Mouse (Mus musculus): ENCODE results near the gene Traf1. TPM values are rescaled to one million over a fixed set of nuclear protein-coding genes. Genes with fewer than 3 reads are reported as not detected.
A peak's percentile ranks its signal among the peaks of the same experiment; 100 is the strongest.

The Traf1 gene
- polyA plus RNA-seq, 1 experiment from 2014 or later, result 5.7 TPM

DNA sequence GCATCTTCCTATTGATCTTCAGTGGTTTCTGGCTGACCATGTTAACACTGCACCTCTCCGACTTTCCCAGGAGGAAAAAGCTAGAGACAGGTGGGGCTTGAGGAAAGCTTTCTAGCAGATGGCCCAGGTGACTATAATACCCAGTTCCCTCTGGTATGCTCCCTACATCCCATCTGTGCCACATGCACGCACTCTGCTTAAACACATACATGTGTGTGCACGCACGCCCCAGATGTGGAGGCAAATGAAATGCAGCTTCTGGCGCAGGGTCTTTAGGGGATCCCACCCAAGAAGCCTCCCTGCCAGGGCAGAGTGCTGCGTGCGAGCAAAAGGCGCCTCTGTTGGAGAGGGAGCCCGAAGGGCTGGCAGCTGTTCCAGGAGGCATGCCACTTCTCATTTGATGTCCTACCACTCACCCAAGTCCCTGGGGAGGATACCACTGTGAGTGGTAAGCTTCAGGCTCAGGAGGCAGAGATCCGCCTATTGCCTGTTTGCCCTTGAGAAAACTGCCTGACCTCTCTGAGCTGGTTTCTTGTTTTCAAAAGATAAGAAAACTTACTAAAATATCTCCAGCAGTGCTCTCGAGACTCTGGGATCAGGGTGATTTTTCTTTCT is 20.4 kb downstream of the Traf1 start:
- Histone ChIP-seq H3K9me3 (ENCODE audit: control insufficient read depth, low read length) (no peaks in the 10 kb centered on the region), H3K27ac (replicated peaks; ENCODE audit: low read depth, low read length) (no peak overlapping the region), H3K4me2 (ENCODE audit: low read depth, low read length) (no peak overlapping the region), H3K4me3 (ENCODE audit: low read depth, low read length) (no peak overlapping the region), H3K9ac (ENCODE audit: low read depth, low read length) (no peak overlapping the region), H3K27me3 (replicated peaks; ENCODE audit: control insufficient read depth, insufficient read depth, low read length) (0 out of 2 replicates have a peak, but pooled peaks cover 4% of the 10 kb centered on the region), H3K36me3 (ENCODE audit: control insufficient read depth, insufficient read depth, low read length) (no peaks in the 10 kb centered on the region), H3K4me1 (ENCODE audit: control insufficient read depth, insufficient read depth, low read length) (peaks cover 31% of the 10 kb centered on the region)
- ATAC-seq (ENCODE audit: low read depth) (peak; percentile 41), DNase-seq (ENCODE audit: low spot score) (peak; percentile 61)
- 30% methylated on average over 11 of the region's 11 CpGs for WGBS

DNA sequence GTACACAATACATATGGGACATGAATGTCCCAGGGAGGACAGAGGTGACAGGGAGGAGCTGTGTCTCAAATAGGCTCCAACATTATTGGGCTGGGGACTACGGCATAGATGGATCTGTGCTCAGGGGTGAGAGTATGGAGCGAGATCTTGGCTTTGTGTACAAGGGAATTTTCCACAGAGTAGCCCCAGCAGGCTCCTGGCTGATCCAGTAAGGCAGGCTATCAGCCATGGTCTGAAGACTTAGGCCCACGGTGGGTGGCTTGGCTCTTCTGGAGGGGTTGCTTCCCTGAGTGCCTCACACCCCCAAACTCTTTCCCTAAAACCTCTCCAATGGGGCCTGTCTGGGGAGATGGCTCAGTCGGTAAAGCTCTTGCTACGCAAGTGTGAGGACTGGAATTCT is 21.3 kb downstream of the Traf1 start:
- no peak overlapping the region for H3K9ac ChIP-seq (ENCODE audit: low read depth, low read length)
- WGBS, result 71% methylated on average over 5 of the region's 5 CpGs
- no peaks in the 10 kb centered on the region for H3K9me3 ChIP-seq (ENCODE audit: control insufficient read depth, low read length)
- no peak for ATAC-seq (ENCODE audit: low read depth)
- no peak overlapping the region for H3K4me2 ChIP-seq (ENCODE audit: low read depth, low read length)
- H3K27ac ChIP-seq (replicated peaks; ENCODE audit: low read depth, low read length), result no peak overlapping the region
- peaks cover 31% of the 10 kb centered on the region for H3K4me1 ChIP-seq (ENCODE audit: control insufficient read depth, insufficient read depth, low read length)
- no peak for DNase-seq (ENCODE audit: low spot score)
- 0 out of 2 replicates have a peak, but pooled peaks cover 4% of the 10 kb centered on the region for H3K27me3 ChIP-seq (replicated peaks; ENCODE audit: control insufficient read depth, insufficient read depth, low read length)
- no peaks in the 10 kb centered on the region for H3K36me3 ChIP-seq (ENCODE audit: control insufficient read depth, insufficient read depth, low read length)
- H3K4me3 ChIP-seq (ENCODE audit: low read depth, low read length), result no peak overlapping the region

DNA sequence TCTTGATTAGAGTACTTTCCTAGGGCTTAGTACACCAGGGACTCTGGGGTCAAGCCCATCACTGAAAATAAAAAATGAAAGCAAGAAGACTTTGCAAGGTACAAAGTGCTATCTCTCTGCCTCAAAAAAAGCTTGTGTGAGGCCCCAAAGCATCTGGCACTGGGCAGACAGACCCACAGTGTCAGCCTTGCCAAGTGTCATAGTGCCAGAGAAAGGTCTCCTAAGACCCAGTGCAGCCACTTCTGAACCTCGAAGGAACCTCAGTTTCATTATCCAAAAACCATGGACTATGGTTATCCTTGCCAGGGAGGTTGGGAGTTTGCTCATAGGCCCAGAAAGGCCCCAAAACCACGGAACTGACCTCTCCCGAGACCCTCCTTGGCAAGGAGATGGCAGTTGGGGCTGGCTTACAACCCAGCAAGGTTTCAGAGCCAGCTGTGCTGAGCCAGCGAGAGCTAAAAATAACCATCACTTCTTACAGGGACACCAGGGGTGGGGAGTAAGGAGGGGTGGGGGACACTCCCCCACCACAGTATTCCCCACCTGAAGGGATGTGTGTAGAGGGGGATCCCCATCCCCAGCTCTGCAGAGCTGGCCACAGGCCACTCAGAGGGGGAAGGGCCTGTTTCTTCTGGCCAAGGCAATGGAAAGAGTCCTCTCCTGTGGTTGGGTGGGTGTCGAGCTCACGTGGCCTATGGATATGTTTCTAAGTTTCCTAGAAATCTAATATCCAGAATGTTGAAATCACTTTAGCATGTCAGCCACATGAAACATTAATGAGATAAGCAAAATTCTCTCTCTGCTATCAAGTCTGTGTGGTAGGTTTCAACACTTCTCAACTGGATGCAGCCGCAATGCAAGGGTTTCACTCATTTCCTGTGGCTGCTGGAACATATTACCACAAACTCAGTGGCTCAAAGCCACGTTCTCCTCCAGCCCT is 23.0 kb downstream of the Traf1 start:
- Histone ChIP-seq H3K4me1 (ENCODE audit: control insufficient read depth, insufficient read depth, low read length) (peaks cover 31% of the 10 kb centered on the region), H3K9me3 (ENCODE audit: control insufficient read depth, low read length) (no peaks in the 10 kb centered on the region), H3K9ac (ENCODE audit: low read depth, low read length) (no peak overlapping the region), H3K36me3 (ENCODE audit: control insufficient read depth, insufficient read depth, low read length) (no peaks in the 10 kb centered on the region), H3K27ac (replicated peaks; ENCODE audit: low read depth, low read length) (peak overlapping the region; percentile 63), H3K4me2 (ENCODE audit: low read depth, low read length) (peak overlapping the region; percentile 8; the same call in 1 of the 2 replicates), H3K4me3 (ENCODE audit: low read depth, low read length) (no peak overlapping the region), H3K27me3 (replicated peaks; ENCODE audit: control insufficient read depth, insufficient read depth, low read length) (0 out of 2 replicates have a peak, but pooled peaks cover 4% of the 10 kb centered on the region)
- WGBS, result 49% methylated on average over 8 of the region's 8 CpGs
- peak; percentile 87 for DNase-seq (ENCODE audit: low spot score)
- ATAC-seq (ENCODE audit: low read depth), result peak; percentile 83

DNA sequence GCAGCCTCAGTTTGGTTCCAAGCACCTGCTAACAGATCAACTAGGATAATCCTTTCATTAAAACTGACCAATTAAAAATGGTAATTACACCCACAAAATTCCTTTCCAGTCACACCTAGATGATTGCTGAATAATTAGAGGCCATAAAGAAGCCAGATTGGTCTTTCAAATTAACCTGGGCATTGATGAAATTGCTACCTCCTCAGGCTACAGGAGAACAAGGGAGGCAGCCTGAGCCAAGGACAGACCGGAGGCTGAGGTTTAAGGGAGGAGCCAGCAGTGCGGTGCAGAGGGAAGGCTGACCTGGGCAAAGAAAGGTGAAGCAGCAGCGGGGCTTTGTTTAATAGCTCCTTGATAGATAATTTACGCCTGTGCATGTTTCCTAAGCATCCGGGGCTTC is 24.1 kb downstream of the Traf1 start:
- DNase-seq (ENCODE audit: low spot score) (no peak), ATAC-seq (ENCODE audit: low read depth) (no peak)
- Histone ChIP-seq H3K36me3 (ENCODE audit: control insufficient read depth, insufficient read depth, low read length) (no peaks in the 10 kb centered on the region), H3K4me2 (ENCODE audit: low read depth, low read length) (no peak overlapping the region), H3K9ac (ENCODE audit: low read depth, low read length) (no peak overlapping the region), H3K4me3 (ENCODE audit: low read depth, low read length) (no peak overlapping the region), H3K27ac (replicated peaks; ENCODE audit: low read depth, low read length) (no peak overlapping the region), H3K27me3 (replicated peaks; ENCODE audit: control insufficient read depth, insufficient read depth, low read length) (0 out of 2 replicates have a peak, but pooled peaks cover 4% of the 10 kb centered on the region), H3K9me3 (ENCODE audit: control insufficient read depth, low read length) (no peaks in the 10 kb centered on the region), H3K4me1 (ENCODE audit: control insufficient read depth, insufficient read depth, low read length) (peaks cover 31% of the 10 kb centered on the region)
- 29% methylated on average over 5 of the region's 5 CpGs for WGBS

DNA sequence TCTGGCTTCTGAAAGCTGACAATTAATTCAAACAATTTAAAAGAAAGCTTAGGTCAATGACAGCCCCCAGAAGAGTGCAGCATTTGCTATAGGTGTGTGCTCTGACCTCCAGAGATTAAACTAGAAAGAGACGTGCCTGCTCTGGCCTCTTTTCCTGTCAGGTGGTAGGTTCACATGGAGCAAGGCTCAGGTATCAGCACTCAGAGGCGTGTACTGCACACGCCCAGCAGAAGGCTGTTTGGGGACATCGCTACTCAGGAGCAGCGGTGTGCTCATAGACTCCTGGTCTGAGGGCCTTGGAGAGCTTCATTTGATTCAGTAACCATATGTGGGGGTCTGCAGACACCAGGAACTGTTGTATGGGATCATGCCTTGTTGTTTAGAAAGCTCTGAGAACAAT is 34.3 kb downstream of the Traf1 start:
- Histone ChIP-seq H3K36me3 (ENCODE audit: control insufficient read depth, insufficient read depth, low read length) (no peaks in the 10 kb centered on the region), H3K4me1 (ENCODE audit: control insufficient read depth, insufficient read depth, low read length) (peaks cover 4% of the 10 kb centered on the region; the same call in 1 of the 2 replicates), H3K9me3 (ENCODE audit: control insufficient read depth, low read length) (no peaks in the 10 kb centered on the region), H3K27me3 (replicated peaks; ENCODE audit: control insufficient read depth, insufficient read depth, low read length) (no peaks in the 10 kb centered on the region), H3K4me3 (ENCODE audit: low read depth, low read length) (no peak overlapping the region), H3K4me2 (ENCODE audit: low read depth, low read length) (no peak overlapping the region), H3K9ac (ENCODE audit: low read depth, low read length) (no peak overlapping the region), H3K27ac (replicated peaks; ENCODE audit: low read depth, low read length) (no peak overlapping the region)
- WGBS, result 55% methylated on average over 5 of the region's 5 CpGs
- ATAC-seq (ENCODE audit: low read depth) (no peak), DNase-seq (ENCODE audit: low spot score) (no peak)

DNA sequence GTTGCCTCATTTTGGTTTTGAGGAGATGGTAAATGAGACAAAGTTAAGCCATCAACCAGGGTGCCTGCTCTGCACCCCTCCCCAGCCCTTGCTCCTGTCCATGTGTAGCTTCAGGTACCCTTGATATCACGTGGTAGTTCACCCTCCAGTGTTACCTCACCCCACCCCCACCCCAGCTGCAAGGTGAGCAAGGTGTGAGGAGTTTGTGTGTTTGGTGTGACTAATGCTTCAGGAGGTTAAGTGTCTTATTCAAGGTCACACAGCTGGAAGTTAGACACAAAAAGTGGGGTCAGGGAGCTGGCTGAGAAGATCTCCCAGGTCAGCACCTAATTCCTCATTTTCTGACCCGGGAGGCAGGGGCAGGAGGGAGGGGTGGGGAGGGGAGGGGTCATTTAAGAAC is 38.8 kb downstream of the Traf1 start:
- no peak overlapping the region for H3K4me3 ChIP-seq (ENCODE audit: low read depth, low read length)
- no peak for ATAC-seq (ENCODE audit: low read depth)
- no peak for DNase-seq (ENCODE audit: low spot score)
- H3K9me3 ChIP-seq (ENCODE audit: control insufficient read depth, low read length), result no peaks in the 10 kb centered on the region
- WGBS, result 9% methylated on average over 2 of the region's 2 CpGs
- no peak overlapping the region for H3K9ac ChIP-seq (ENCODE audit: low read depth, low read length)
- H3K27me3 ChIP-seq (replicated peaks; ENCODE audit: control insufficient read depth, insufficient read depth, low read length), result no peaks in the 10 kb centered on the region
- peaks cover 4% of the 10 kb centered on the region; the same call in 1 of the 2 replicates for H3K4me1 ChIP-seq (ENCODE audit: control insufficient read depth, insufficient read depth, low read length)
- no peaks in the 10 kb centered on the region for H3K36me3 ChIP-seq (ENCODE audit: control insufficient read depth, insufficient read depth, low read length)
- H3K27ac ChIP-seq (replicated peaks; ENCODE audit: low read depth, low read length), result no peak overlapping the region
- no peak overlapping the region for H3K4me2 ChIP-seq (ENCODE audit: low read depth, low read length)

DNA sequence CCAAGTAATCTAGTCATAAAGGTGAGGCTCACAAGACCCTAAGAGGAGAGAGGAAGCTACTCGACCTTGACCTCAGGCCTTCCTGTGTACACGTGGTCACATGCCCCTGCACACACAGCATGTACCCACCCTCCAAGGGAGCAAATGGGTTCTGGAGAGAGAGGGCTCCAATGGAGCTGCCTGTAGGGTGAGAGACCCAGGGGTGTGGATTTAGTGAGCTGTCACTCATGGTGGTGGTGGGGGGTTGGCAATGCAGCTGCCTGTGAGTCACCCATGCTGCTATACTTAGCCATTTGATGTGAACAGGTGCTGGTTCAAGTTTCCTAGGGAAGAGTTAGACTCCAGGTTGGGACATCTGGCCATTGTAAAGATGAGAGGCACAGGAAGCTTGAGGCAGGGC is 41.4 kb downstream of the Traf1 start:
- Histone ChIP-seq H3K27me3 (replicated peaks; ENCODE audit: control insufficient read depth, insufficient read depth, low read length) (peaks cover 3% of the 10 kb centered on the region; the same call in 1 of the 2 replicates), H3K4me1 (ENCODE audit: control insufficient read depth, insufficient read depth, low read length) (peaks cover 4% of the 10 kb centered on the region; the same call in 1 of the 2 replicates), H3K9ac (ENCODE audit: low read depth, low read length) (no peak overlapping the region), H3K9me3 (ENCODE audit: control insufficient read depth, low read length) (no peaks in the 10 kb centered on the region), H3K4me3 (ENCODE audit: low read depth, low read length) (no peak overlapping the region), H3K4me2 (ENCODE audit: low read depth, low read length) (no peak overlapping the region), H3K36me3 (ENCODE audit: control insufficient read depth, insufficient read depth, low read length) (no peaks in the 10 kb centered on the region), H3K27ac (replicated peaks; ENCODE audit: low read depth, low read length) (no peak overlapping the region)
- WGBS, result 43% methylated on average over 2 of the region's 2 CpGs
- DNase-seq (ENCODE audit: low spot score) (peak; percentile 35), ATAC-seq (ENCODE audit: low read depth) (peak; percentile 60; the same call in 1 of the 2 replicates)

DNA sequence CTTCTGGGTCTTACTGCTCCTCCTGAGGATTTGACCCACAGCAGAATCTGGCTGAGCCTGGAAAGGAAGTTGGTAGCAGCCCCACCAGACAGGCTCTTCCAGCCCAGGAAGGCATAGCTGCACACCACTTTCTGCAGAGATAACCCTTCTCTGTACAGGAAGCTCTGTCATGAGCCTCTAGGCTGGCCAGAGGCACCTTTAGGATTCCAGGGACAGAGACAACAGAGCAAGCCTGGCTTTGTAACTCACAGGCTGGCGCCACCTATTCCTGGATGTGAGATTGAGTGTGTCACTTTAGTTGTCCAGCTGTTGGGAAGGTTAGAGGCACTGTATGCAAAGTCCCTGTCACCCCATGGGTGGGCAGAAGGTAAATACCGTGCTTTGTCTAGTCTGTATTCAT is 46.5 kb downstream of the Traf1 start:
- peaks cover 15% of the 10 kb centered on the region; the same call in 1 of the 2 replicates for H3K27me3 ChIP-seq (replicated peaks; ENCODE audit: control insufficient read depth, insufficient read depth, low read length)
- no peak overlapping the region for H3K27ac ChIP-seq (replicated peaks; ENCODE audit: low read depth, low read length)
- no peak overlapping the region for H3K9ac ChIP-seq (ENCODE audit: low read depth, low read length)
- 0 out of 2 replicates have a peak overlapping the region, but pooled peaks have one; percentile 96 for H3K4me2 ChIP-seq (ENCODE audit: low read depth, low read length)
- H3K36me3 ChIP-seq (ENCODE audit: control insufficient read depth, insufficient read depth, low read length), result no peaks in the 10 kb centered on the region
- DNase-seq (ENCODE audit: low spot score) (no peak), ATAC-seq (ENCODE audit: low read depth) (no peak)
- 37% methylated on average over 2 of the region's 2 CpGs for WGBS
- peaks cover 11% of the 10 kb centered on the region; the same call in 1 of the 2 replicates for H3K4me1 ChIP-seq (ENCODE audit: control insufficient read depth, insufficient read depth, low read length)
- no peaks in the 10 kb centered on the region for H3K9me3 ChIP-seq (ENCODE audit: control insufficient read depth, low read length)
- H3K4me3 ChIP-seq (ENCODE audit: low read depth, low read length), result no peak overlapping the region
